Mouse (Mus musculus): Measurements from ENCODE around the gene Rpl18a. TPM values are rescaled to one million over a fixed set of nuclear protein-coding genes. Genes with fewer than 3 reads are reported as not detected.
A peak's percentile ranks its signal among the peaks of the same experiment; 100 is the strongest.

The Rpl18a gene
- polyA plus RNA-seq, 1 experiment from 2014 or later = 4,424 TPM

GRCm38 (mm10) chr8:70891356-70891755 lies 5.9 kb downstream of the Rpl18a start:
- Histone ChIP-seq H3K9ac (replicated peaks; ENCODE audit: low read depth) (no peak overlapping the region), H3K36me3 (ENCODE audit: insufficient read depth, low read length) (peaks cover 11% of the 10 kb centered on the region), H3K4me2 (replicated peaks; ENCODE audit: low read depth, low read length) (peak overlapping the region; percentile 44; the same call in 1 of the 2 replicates), H3K9me3 (ENCODE audit: low read length) (no peaks in the 10 kb centered on the region), H3K27me3 (replicated peaks; ENCODE audit: insufficient read depth, low read length) (peaks cover 25% of the 10 kb centered on the region), H3K4me3 (ENCODE audit: low read depth, low read length) (no peak overlapping the region), H3K27ac (ENCODE audit: low read length) (no peak overlapping the region), H3K4me1 (ENCODE audit: insufficient read depth, low read depth, low read length) (peaks cover 9% of the 10 kb centered on the region; the same call in 1 of the 2 replicates)
- ATAC-seq (peak; percentile 79), DNase-seq (ENCODE audit: low spot score) (peak; percentile 86)
- WGBS = 11% methylated on average over 21 of the region's 21 CpGs
- TF ChIP-seq CTCF (IDR thresholded peaks at IDR 0.05) (no peak), EP300 (IDR thresholded peaks at IDR 0.05) (no peak)

GRCm38 (mm10) chr8:70890656-70891055 lies 6.6 kb downstream of the Rpl18a start:
- H3K9ac ChIP-seq (replicated peaks; ENCODE audit: low read depth) = no peak overlapping the region
- H3K4me2 ChIP-seq (replicated peaks; ENCODE audit: low read depth, low read length) = no peak overlapping the region
- H3K4me1 ChIP-seq (ENCODE audit: insufficient read depth, low read depth, low read length) = 0 out of 2 replicates have a peak, but pooled peaks cover 5% of the 10 kb centered on the region
- WGBS = 91% methylated on average over 5 of the region's 5 CpGs
- no peak for TF ChIP-seq EP300 (IDR thresholded peaks at IDR 0.05)
- TF ChIP-seq CTCF (IDR thresholded peaks at IDR 0.05) = no peak
- H3K9me3 ChIP-seq (ENCODE audit: low read length) = no peaks in the 10 kb centered on the region
- DNase-seq (ENCODE audit: low spot score) (no peak), ATAC-seq (no peak)
- peaks cover 11% of the 10 kb centered on the region for H3K36me3 ChIP-seq (ENCODE audit: insufficient read depth, low read length)
- H3K27me3 ChIP-seq (replicated peaks; ENCODE audit: insufficient read depth, low read length) = peaks cover 25% of the 10 kb centered on the region
- no peak overlapping the region for H3K27ac ChIP-seq (ENCODE audit: low read length)
- no peak overlapping the region for H3K4me3 ChIP-seq (ENCODE audit: low read depth, low read length)

GRCm38 (mm10) chr8:70887669-70888068 lies 9.5 kb downstream of the Rpl18a start:
- H3K4me3 ChIP-seq (ENCODE audit: low read depth, low read length) = no peak overlapping the region
- H3K4me1 ChIP-seq (ENCODE audit: insufficient read depth, low read depth, low read length) = 0 out of 2 replicates have a peak, but pooled peaks cover 5% of the 10 kb centered on the region
- DNase-seq (ENCODE audit: low spot score) = peak; percentile 37
- no peak overlapping the region for H3K9ac ChIP-seq (replicated peaks; ENCODE audit: low read depth)
- peaks cover 16% of the 10 kb centered on the region for H3K27me3 ChIP-seq (replicated peaks; ENCODE audit: insufficient read depth, low read length)
- WGBS = 8% methylated on average over 14 of the region's 18 CpGs
- no peak overlapping the region for H3K4me2 ChIP-seq (replicated peaks; ENCODE audit: low read depth, low read length)
- TF ChIP-seq EP300 (IDR thresholded peaks at IDR 0.05) = no peak
- TF ChIP-seq CTCF (IDR thresholded peaks at IDR 0.05) = no peak
- H3K27ac ChIP-seq (ENCODE audit: low read length) = no peak overlapping the region
- H3K36me3 ChIP-seq (ENCODE audit: insufficient read depth, low read length) = no peaks in the 10 kb centered on the region
- peak; percentile 20; the same call in 1 of the 2 replicates for ATAC-seq
- H3K9me3 ChIP-seq (ENCODE audit: low read length) = no peaks in the 10 kb centered on the region

GRCm38 (mm10) chr8:70885612-70886011 lies 11.6 kb downstream of the Rpl18a start:
- no peaks in the 10 kb centered on the region for H3K9me3 ChIP-seq (ENCODE audit: low read length)
- TF ChIP-seq CTCF (IDR thresholded peaks at IDR 0.05) = no peak
- no peak for TF ChIP-seq EP300 (IDR thresholded peaks at IDR 0.05)
- 0 out of 2 replicates have a peak, but pooled peaks cover under 1% of the 10 kb centered on the region for H3K27me3 ChIP-seq (replicated peaks; ENCODE audit: insufficient read depth, low read length)
- no peak overlapping the region for H3K27ac ChIP-seq (ENCODE audit: low read length)
- no peaks in the 10 kb centered on the region for H3K36me3 ChIP-seq (ENCODE audit: insufficient read depth, low read length)
- no peaks in the 10 kb centered on the region for H3K4me1 ChIP-seq (ENCODE audit: insufficient read depth, low read depth, low read length)
- 15% methylated on average over 12 of the region's 12 CpGs for WGBS
- no peak overlapping the region for H3K9ac ChIP-seq (replicated peaks; ENCODE audit: low read depth)
- no peak overlapping the region for H3K4me3 ChIP-seq (ENCODE audit: low read depth, low read length)
- ATAC-seq (no peak), DNase-seq (ENCODE audit: low spot score) (peak; percentile 27)
- no peak overlapping the region for H3K4me2 ChIP-seq (replicated peaks; ENCODE audit: low read depth, low read length)

DNA sequence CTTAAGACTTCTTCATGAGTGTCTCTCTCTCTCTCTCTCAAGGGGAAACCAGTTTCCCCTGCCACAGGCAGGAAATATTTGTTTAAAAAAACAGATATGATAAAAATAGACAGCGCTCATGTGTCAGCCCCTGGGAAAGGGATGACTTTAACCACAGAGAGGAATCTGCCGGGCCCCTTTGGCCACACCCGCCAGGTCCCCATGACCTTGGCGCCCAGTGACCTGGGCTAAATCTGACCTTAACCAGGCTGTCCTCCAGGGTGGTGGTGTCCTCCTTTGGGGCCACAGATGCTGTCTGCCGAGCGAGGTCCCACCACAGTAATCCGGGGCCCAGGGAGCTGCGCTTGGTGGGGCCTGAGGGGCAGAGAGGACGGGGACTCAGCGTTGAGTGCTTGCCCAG lies 12.5 kb downstream of the Rpl18a start:
- Histone ChIP-seq H3K4me2 (replicated peaks; ENCODE audit: low read depth, low read length) (no peak overlapping the region), H3K9me3 (ENCODE audit: low read length) (no peaks in the 10 kb centered on the region), H3K27ac (ENCODE audit: low read length) (no peak overlapping the region), H3K27me3 (replicated peaks; ENCODE audit: insufficient read depth, low read length) (no peaks in the 10 kb centered on the region), H3K36me3 (ENCODE audit: insufficient read depth, low read length) (no peaks in the 10 kb centered on the region), H3K9ac (replicated peaks; ENCODE audit: low read depth) (no peak overlapping the region), H3K4me3 (ENCODE audit: low read depth, low read length) (no peak overlapping the region), H3K4me1 (ENCODE audit: insufficient read depth, low read depth, low read length) (0 out of 2 replicates have a peak, but pooled peaks cover 3% of the 10 kb centered on the region)
- TF ChIP-seq EP300 (IDR thresholded peaks at IDR 0.05) = no peak
- TF ChIP-seq CTCF (IDR thresholded peaks at IDR 0.05) = no peak
- DNase-seq (ENCODE audit: low spot score) (no peak), ATAC-seq (no peak)
- WGBS = 70% methylated on average over 10 of the region's 10 CpGs

DNA sequence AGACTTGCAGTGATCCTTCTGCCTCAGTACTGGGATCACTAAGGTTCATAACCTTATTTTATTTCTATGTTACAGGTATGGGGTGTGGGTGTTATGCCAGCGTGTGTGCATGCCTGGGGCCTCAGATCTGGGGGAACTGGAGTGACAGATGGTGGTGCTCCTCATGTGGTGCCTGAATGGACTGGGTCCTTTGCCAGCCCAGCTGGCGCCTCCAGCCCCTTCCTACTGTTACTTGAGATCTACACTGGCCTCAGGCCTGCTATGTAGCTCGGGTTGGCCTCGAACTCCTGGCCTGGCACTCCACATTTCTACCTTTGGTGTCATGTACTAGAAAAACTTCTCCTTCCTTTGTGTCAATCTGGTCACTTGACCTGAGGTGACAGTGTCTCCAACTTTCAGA lies 13.0 kb downstream of the Rpl18a start:
- whole genome bisulfite sequencing = 74% methylated on average over 4 of the region's 4 CpGs

More for the DNA sequence above, 13.0 kb downstream of the Rpl18a start:
- no peak overlapping the region for H3K4me3 ChIP-seq (ENCODE audit: low read depth, low read length)
- DNase-seq (ENCODE audit: low spot score) (no peak), ATAC-seq (no peak)
- H3K27me3 ChIP-seq (replicated peaks; ENCODE audit: insufficient read depth, low read length) = no peaks in the 10 kb centered on the region
- H3K9me3 ChIP-seq (ENCODE audit: low read length) = no peaks in the 10 kb centered on the region
- no peaks in the 10 kb centered on the region for H3K36me3 ChIP-seq (ENCODE audit: insufficient read depth, low read length)
- no peak overlapping the region for H3K4me2 ChIP-seq (replicated peaks; ENCODE audit: low read depth, low read length)
- H3K4me1 ChIP-seq (ENCODE audit: insufficient read depth, low read depth, low read length) = 0 out of 2 replicates have a peak, but pooled peaks cover 3% of the 10 kb centered on the region
- TF ChIP-seq EP300 (IDR thresholded peaks at IDR 0.05) = no peak
- TF ChIP-seq CTCF (IDR thresholded peaks at IDR 0.05) = no peak
- H3K9ac ChIP-seq (replicated peaks; ENCODE audit: low read depth) = no peak overlapping the region
- no peak overlapping the region for H3K27ac ChIP-seq (ENCODE audit: low read length)
